Mouse (Mus musculus) liver, embryonic 14.5 days (tissue): ENCODE results near the gene Uqcc2. TPM values are rescaled to one million over a fixed set of nuclear protein-coding genes. Genes with fewer than 3 reads are reported as not detected.
A peak's percentile ranks its signal among the peaks of the same experiment; 100 is the strongest.

Experiments used
- ATAC-seq: fragments of 200-750 bp; cut with Nextera tagmentation; 2 replicates; pipeline ENCODE4 v1.8.0; 2017; ENCODE audit warnings: moderate number of reproducible peaks, mild to moderate bottlenecking, moderate library complexity; ENCODE audit not compliant: insufficient read depth
- DNase-seq, 3 experiments: peaks; one replicate each; pipeline ENCODE4 v3.0.0-alpha.2; 2012 to 2013; ENCODE audit warnings: low read depth in 3 of 3, low spot score in 3 of 3
- H3K27ac ChIP-seq: fragments of 300-500 bp; sonication (generic); 2 replicates; pipeline ENCODE4 v1.5.1; 2014; ENCODE audit warnings: moderate library complexity, mild to moderate bottlenecking, control low read depth, inconsistent platforms
- H3K27me3 ChIP-seq: fragments of 300-500 bp; sonication (generic); 2 replicates; pipeline ENCODE4 v1.6.1; 2014; ENCODE audit warnings: mild to moderate bottlenecking, low read length, moderate library complexity; ENCODE audit not compliant: control insufficient read depth, insufficient read depth
- H3K36me3 ChIP-seq: fragments of 300-500 bp; sonication (generic); replicated peaks from 2 replicates; pipeline ENCODE4 v1.6.1; 2014; ENCODE audit warnings: low read depth; ENCODE audit not compliant: control insufficient read depth, insufficient read depth
- H3K4me1 ChIP-seq, 2 experiments: fragments of 200-500 bp in 1 of 2; fragments of 300-500 bp in 1 of 2; sonication (generic) in 1 of 2; replicated peaks; 2 replicates each; pipeline ENCODE4 v1.6.1; 2012 to 2014; ENCODE audit warnings: antibody characterized with exemption in 1 of 2, inconsistent platforms in 1 of 2, low read length in 1 of 2; ENCODE audit not compliant: control insufficient read depth in 2 of 2, insufficient read depth in 2 of 2
- H3K4me2 ChIP-seq: fragments of 300-500 bp; sonication (generic); 2 replicates; pipeline ENCODE4 v1.6.1; 2014; ENCODE audit warnings: low read depth, mild to moderate bottlenecking, control low read depth, moderate library complexity
- H3K4me3 ChIP-seq, 2 experiments: fragments of 200-500 bp in 1 of 2; fragments of 300-500 bp in 1 of 2; sonication (generic) in 1 of 2; 2 replicates each; pipeline ENCODE4 v1.5.1; 2012 to 2014; ENCODE audit warnings: low read depth in 2 of 2, low read length in 2 of 2, mild to moderate bottlenecking in 2 of 2, control low read depth in 1 of 2, inconsistent platforms in 1 of 2, moderate library complexity in 1 of 2; ENCODE audit not compliant: insufficient read depth in 1 of 2
- H3K9ac ChIP-seq: fragments of 300-500 bp; sonication (generic); replicated peaks from 2 replicates; pipeline ENCODE4 v1.6.1; 2014; ENCODE audit warnings: mild to moderate bottlenecking, control low read depth, moderate library complexity
- H3K9me3 ChIP-seq: fragments of 300-500 bp; sonication (generic); 2 replicates; pipeline ENCODE4 v1.6.1; 2016; ENCODE audit warnings: low read length, mixed read lengths; ENCODE audit not compliant: control insufficient read depth
- CTCF ChIP-seq: IDR thresholded peaks from 2 replicates; pipeline ENCODE4 v1.5.1; 2016; ENCODE audit warnings: antibody characterized with exemption, low read depth, control low read depth
- EP300 ChIP-seq: IDR thresholded peaks from 2 replicates; pipeline ENCODE4 v1.6.1; 2016; ENCODE audit warnings: antibody characterized with exemption, low read depth
- WGBS: fragments of 180-500 bp; shearing (Covaris S2); extraction: QIAGEN DNeasy Blood & Tissue Kit; methylation state at CpG from one replicate; pipeline ENCODE4 v1.1.7; 2014; ENCODE audit not compliant: insufficient replicate concordance; 5-methylcytosine and 5-hydroxymethylcytosine counted together
- polyA plus RNA-seq, 2 experiments: library from polyadenylated mRNA; depleted of rRNA in 1 of 2; stranded (reverse) in 1 of 2; unstranded in 1 of 2; fragments of >200 nt; fragmentation: Nextera tagmentation in 1 of 2; extraction: Ambion mirVana in 1 of 2; gene quantifications; 2 replicates each; pipeline versions ENCODE4 v1.2.1 to v1.2.3; 2012 to 2014

Gene Uqcc2
- polyA plus RNA-seq, 2 experiments, result 129 to 208 TPM

- DNase-seq, result no peak
- no peak for TF ChIP-seq EP300
- no peak for TF ChIP-seq CTCF
- no peak overlapping the region for H3K9ac ChIP-seq
- H3K4me3 ChIP-seq, result no peak overlapping the region
- no peaks in the 10 kb centered on the region for H3K27me3 ChIP-seq
- H3K36me3 ChIP-seq, result no peaks in the 10 kb centered on the region
- H3K27ac ChIP-seq, result no peak overlapping the region
- H3K4me2 ChIP-seq, result no peak overlapping the region
- WGBS, result 88% methylated on average over 8 of the region's 8 CpGs
- H3K4me1 ChIP-seq, result peaks cover 27 to 46% of the 10 kb centered on the region in 2 experiments
- no peaks in the 10 kb centered on the region for H3K9me3 ChIP-seq
- no peak for ATAC-seq
Observed at GRCm38 (mm10) chr17:27155752-27156151, 22.0 kb upstream of the Uqcc2 start.

GRCm38 (mm10) chr17:27154881-27155280 is 21.2 kb upstream of the Uqcc2 start:
- 68% methylated on average over 6 of the region's 6 CpGs for WGBS

GRCm38 (mm10) chr17:27154256-27154655 is 20.5 kb upstream of the Uqcc2 start:
- H3K27ac ChIP-seq, result peak overlapping the region; percentile 92; the same call in 1 of the 2 replicates
- H3K36me3 ChIP-seq, result no peaks in the 10 kb centered on the region
- no peaks in the 10 kb centered on the region for H3K27me3 ChIP-seq
- DNase-seq (no peak), ATAC-seq (no peak)
- no peak overlapping the region; the same call in 1 of the 2 replicates for H3K9ac ChIP-seq
- no peak overlapping the region for H3K4me3 ChIP-seq
- WGBS, result 89% methylated on average over 14 of the region's 14 CpGs
- no peak overlapping the region for H3K4me2 ChIP-seq
- no peaks in the 10 kb centered on the region for H3K9me3 ChIP-seq
- peaks cover 27 to 46% of the 10 kb centered on the region in 2 experiments for H3K4me1 ChIP-seq
- TF ChIP-seq CTCF (no peak), EP300 (no peak)

More at GRCm38 (mm10) chr17:27154881-27155280, 21.2 kb upstream of the Uqcc2 start:
- Histone ChIP-seq H3K9me3 (no peaks in the 10 kb centered on the region), H3K4me2 (no peak overlapping the region), H3K4me1 (peaks cover 27 to 46% of the 10 kb centered on the region in 2 experiments), H3K36me3 (no peaks in the 10 kb centered on the region), H3K27me3 (no peaks in the 10 kb centered on the region), H3K4me3 (no peak overlapping the region), H3K9ac (no peak overlapping the region), H3K27ac (no peak overlapping the region)
- TF ChIP-seq EP300 (no peak), CTCF (no peak)
- DNase-seq, result no peak
- ATAC-seq, result no peak

GRCm38 (mm10) chr17:27153773-27154193 is 20.1 kb upstream of the Uqcc2 start:
- DNase-seq, result no peak
- Histone ChIP-seq H3K4me3 (no peak overlapping the region), H3K4me1 (peaks cover 27 to 46% of the 10 kb centered on the region in 2 experiments)

GRCm38 (mm10) chr17:27152976-27153723 is 19.4 kb upstream of the Uqcc2 start:
- TF ChIP-seq CTCF (peak; percentile 31), EP300 (peak; percentile 97)
- H3K4me2 ChIP-seq, result peak overlapping the region; percentile 42
- peak overlapping the region; percentile 3 for H3K9ac ChIP-seq
- no peaks in the 10 kb centered on the region for H3K9me3 ChIP-seq
- H3K4me1 ChIP-seq, result peaks cover 27 to 46% of the 10 kb centered on the region in 2 experiments
- no peak overlapping the region for H3K4me3 ChIP-seq
- H3K36me3 ChIP-seq, result no peaks in the 10 kb centered on the region
- peak overlapping the region; percentile 92 for H3K27ac ChIP-seq
- DNase-seq (peak; percentile 83 to 91 (median 84)), ATAC-seq (peak; percentile 97)
- WGBS, result 24% methylated on average over 8 of the region's 8 CpGs
- H3K27me3 ChIP-seq, result no peaks in the 10 kb centered on the region

More at GRCm38 (mm10) chr17:27153773-27154193, 20.1 kb upstream of the Uqcc2 start:
- Histone ChIP-seq H3K9me3 (no peaks in the 10 kb centered on the region), H3K27ac (peak overlapping the region; percentile 92), H3K4me2 (no peak overlapping the region), H3K9ac (peak overlapping the region; percentile 3), H3K36me3 (no peaks in the 10 kb centered on the region), H3K27me3 (no peaks in the 10 kb centered on the region)
- no peak for ATAC-seq
- WGBS, result 69% methylated on average over 9 of the region's 9 CpGs
- TF ChIP-seq EP300, result no peak
- TF ChIP-seq CTCF, result no peak
